Mouse (Mus musculus): Measurements from ENCODE around the gene Gm5089.

DNA sequence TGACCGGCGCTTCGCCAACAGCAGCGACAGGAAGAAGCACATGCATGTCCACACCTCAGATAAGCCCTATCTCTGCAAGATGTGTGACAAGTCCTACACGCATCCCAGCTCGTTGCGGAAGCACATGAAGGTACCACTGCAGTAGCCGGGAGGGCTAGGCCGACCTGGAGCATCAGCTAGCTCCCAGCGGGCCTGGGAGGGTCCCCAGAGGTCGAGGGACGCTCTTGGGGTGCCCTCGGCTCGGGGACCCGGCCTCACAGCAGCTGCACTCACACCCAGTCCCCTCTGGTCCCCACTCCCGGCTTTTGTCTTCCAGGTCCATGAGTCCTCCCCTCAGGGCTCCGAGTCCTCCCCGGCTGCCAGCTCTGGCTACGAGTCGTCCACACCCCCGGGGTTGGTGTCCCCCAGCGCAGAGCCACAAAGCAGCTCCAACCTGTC, 27.7 kb upstream of the Gm5089 start:
- TF ChIP-seq MAFK (IDR thresholded peaks at IDR 0.05; ENCODE audit: borderline replicate concordance, low read depth, low read length), result no peak
- TF ChIP-seq ZC3H11A (IDR thresholded peaks at IDR 0.05; ENCODE audit: low read depth, low read length), result no peak
- TF ChIP-seq BHLHE40 (IDR thresholded peaks at IDR 0.05; ENCODE audit: borderline replicate concordance, low read depth, low read length), result no peak
- no peak for TF ChIP-seq POLR2A (IDR thresholded peaks at IDR 0.05; ENCODE audit: control insufficient read depth in 1 of 2, insufficient read depth in 1 of 2, low read depth in 1 of 2, low read length in 2 of 2, poor library complexity in 1 of 2)
- no peak for TF ChIP-seq MXI1 (IDR thresholded peaks at IDR 0.05; ENCODE audit: low read depth, low read length)
- TF ChIP-seq HCFC1 (IDR thresholded peaks at IDR 0.05; ENCODE audit: low read depth, low read length), result no peak
- TF ChIP-seq E2F4 (IDR thresholded peaks at IDR 0.05; ENCODE audit: borderline replicate concordance, low read depth, low read length), result no peak
- no peak for TF ChIP-seq MAX (IDR thresholded peaks at IDR 0.05; ENCODE audit: low read length)
- TF ChIP-seq JUND (IDR thresholded peaks at IDR 0.05; ENCODE audit: low read depth, low read length), result no peak
- no peak for TF ChIP-seq CHD2 (IDR thresholded peaks at IDR 0.05; ENCODE audit: low read length)
- TF ChIP-seq CTCF (IDR thresholded peaks at IDR 0.05 in 2 of 3, conservative IDR thresholded peaks at IDR 0.05 in 1 of 3; ENCODE audit: control insufficient read depth in 1 of 3, insufficient read depth in 1 of 3, low read depth in 2 of 3, low read length in 3 of 3, poor library complexity in 1 of 3, severe bottlenecking in 1 of 3), result no peak
